Mouse (Mus musculus): ENCODE results near the gene Vav1. TPM values are rescaled to one million over a fixed set of nuclear protein-coding genes. Genes with fewer than 3 reads are reported as not detected.

Vav1 gene
- polyA plus RNA-seq, 1 experiment from 2014 or later: 20.6 TPM

GRCm38 (mm10) chr17:57344029-57344707, 65.3 kb downstream of the Vav1 start:
- ATAC-seq (replicated peaks; ENCODE audit: low FRiP score): no peak
- H3K4me1 ChIP-seq (replicated peaks; ENCODE audit: control insufficient read depth, insufficient read depth, low read length): no peaks in the 10 kb centered on the region
- no peak overlapping the region for H3K4me3 ChIP-seq (ENCODE audit: low read depth, low read length)
- DNase-seq (ENCODE audit: low spot score): no peak
- H3K27me3 ChIP-seq (replicated peaks; ENCODE audit: control insufficient read depth, insufficient read depth, low read length): no peaks in the 10 kb centered on the region
- 32% methylated on average over 2 of the region's 2 CpGs for WGBS
- H3K9ac ChIP-seq (ENCODE audit: low read depth, low read length): no peak overlapping the region
- no peaks in the 10 kb centered on the region; the same call in none of the 2 replicates for H3K9me3 ChIP-seq (ENCODE audit: control insufficient read depth, low read length)
- H3K27ac ChIP-seq (ENCODE audit: low read depth, low read length): no peak overlapping the region
- no peak overlapping the region for H3K4me2 ChIP-seq
- no peaks in the 10 kb centered on the region for H3K36me3 ChIP-seq (ENCODE audit: control insufficient read depth, insufficient read depth, low read length)

GRCm38 (mm10) chr17:57347017-57347416, 68.1 kb downstream of the Vav1 start:
- H3K4me1 ChIP-seq (replicated peaks; ENCODE audit: control insufficient read depth, insufficient read depth, low read length): no peaks in the 10 kb centered on the region
- no peak for ATAC-seq (replicated peaks; ENCODE audit: low FRiP score)
- no peak overlapping the region for H3K27ac ChIP-seq (ENCODE audit: low read depth, low read length)
- no peaks in the 10 kb centered on the region for H3K27me3 ChIP-seq (replicated peaks; ENCODE audit: control insufficient read depth, insufficient read depth, low read length)
- H3K9me3 ChIP-seq (ENCODE audit: control insufficient read depth, low read length): no peaks in the 10 kb centered on the region; the same call in none of the 2 replicates
- no peaks in the 10 kb centered on the region for H3K36me3 ChIP-seq (ENCODE audit: control insufficient read depth, insufficient read depth, low read length)
- no peak overlapping the region for H3K9ac ChIP-seq (ENCODE audit: low read depth, low read length)
- H3K4me3 ChIP-seq (ENCODE audit: low read depth, low read length): no peak overlapping the region
- no peak for DNase-seq (ENCODE audit: low spot score)
- no peak overlapping the region for H3K4me2 ChIP-seq
- WGBS: 37% methylated on average over 6 of the region's 6 CpGs

GRCm38 (mm10) chr17:57347781-57348180, 68.9 kb downstream of the Vav1 start:
- Histone ChIP-seq H3K4me3 (ENCODE audit: low read depth, low read length) (no peak overlapping the region), H3K4me2 (no peak overlapping the region), H3K4me1 (replicated peaks; ENCODE audit: control insufficient read depth, insufficient read depth, low read length) (no peaks in the 10 kb centered on the region), H3K36me3 (ENCODE audit: control insufficient read depth, insufficient read depth, low read length) (no peaks in the 10 kb centered on the region), H3K27ac (ENCODE audit: low read depth, low read length) (no peak overlapping the region), H3K27me3 (replicated peaks; ENCODE audit: control insufficient read depth, insufficient read depth, low read length) (no peaks in the 10 kb centered on the region), H3K9me3 (ENCODE audit: control insufficient read depth, low read length) (no peaks in the 10 kb centered on the region), H3K9ac (ENCODE audit: low read depth, low read length) (no peak overlapping the region)
- no peak for DNase-seq (ENCODE audit: low spot score)
- WGBS: 61% methylated on average over 2 of the region's 2 CpGs
- no peak for ATAC-seq (replicated peaks; ENCODE audit: low FRiP score)

- no peaks in the 10 kb centered on the region for H3K27me3 ChIP-seq (replicated peaks; ENCODE audit: control insufficient read depth, insufficient read depth, low read length)
- DNase-seq (ENCODE audit: low spot score) (no peak), ATAC-seq (replicated peaks; ENCODE audit: low FRiP score) (no peak)
- H3K36me3 ChIP-seq (ENCODE audit: control insufficient read depth, insufficient read depth, low read length): no peaks in the 10 kb centered on the region
- H3K4me3 ChIP-seq (ENCODE audit: low read depth, low read length): no peak overlapping the region
- WGBS: 72% methylated on average over 5 of the region's 5 CpGs
- no peaks in the 10 kb centered on the region for H3K4me1 ChIP-seq (replicated peaks; ENCODE audit: control insufficient read depth, insufficient read depth, low read length)
- H3K9me3 ChIP-seq (ENCODE audit: control insufficient read depth, low read length): no peaks in the 10 kb centered on the region
- H3K4me2 ChIP-seq: no peak overlapping the region
- no peak overlapping the region for H3K27ac ChIP-seq (ENCODE audit: low read depth, low read length)
- H3K9ac ChIP-seq (ENCODE audit: low read depth, low read length): no peak overlapping the region
Measured at GRCm38 (mm10) chr17:57349067-57349466, 70.2 kb downstream of the Vav1 start.

- H3K4me3 ChIP-seq (ENCODE audit: low read depth, low read length): no peak overlapping the region
- H3K4me2 ChIP-seq: no peak overlapping the region
- H3K27ac ChIP-seq (ENCODE audit: low read depth, low read length): no peak overlapping the region
- no peaks in the 10 kb centered on the region for H3K27me3 ChIP-seq (replicated peaks; ENCODE audit: control insufficient read depth, insufficient read depth, low read length)
- H3K4me1 ChIP-seq (replicated peaks; ENCODE audit: control insufficient read depth, insufficient read depth, low read length): no peaks in the 10 kb centered on the region
- H3K9ac ChIP-seq (ENCODE audit: low read depth, low read length): no peak overlapping the region
- H3K9me3 ChIP-seq (ENCODE audit: control insufficient read depth, low read length): no peaks in the 10 kb centered on the region
- WGBS: 75% methylated on average over 5 of the region's 5 CpGs
- H3K36me3 ChIP-seq (ENCODE audit: control insufficient read depth, insufficient read depth, low read length): no peaks in the 10 kb centered on the region
- no peak for DNase-seq (ENCODE audit: low spot score)
- no peak for ATAC-seq (replicated peaks; ENCODE audit: low FRiP score)
Measured at GRCm38 (mm10) chr17:57350212-57350611, 71.3 kb downstream of the Vav1 start.

DNA sequence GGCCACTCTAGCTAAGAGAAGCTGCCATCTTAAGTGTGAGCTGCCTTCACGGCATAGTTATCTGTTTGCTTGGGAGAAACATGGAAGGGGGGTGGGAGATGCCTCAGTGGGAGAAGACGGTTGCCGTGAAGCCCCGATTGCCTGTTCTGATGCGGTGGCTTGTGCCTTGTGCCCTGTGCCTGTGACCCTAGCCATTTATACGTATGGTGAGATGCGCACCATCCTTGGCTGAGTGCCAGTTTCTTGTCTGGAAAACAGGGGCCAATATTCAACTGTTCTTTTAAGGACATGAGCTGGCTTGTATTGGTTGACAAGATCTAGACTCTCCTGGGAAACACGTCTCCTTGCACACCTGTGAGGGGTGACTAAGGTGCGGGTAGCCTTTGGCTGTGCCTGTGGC, 72.2 kb downstream of the Vav1 start:
- Histone ChIP-seq H3K36me3 (ENCODE audit: control insufficient read depth, insufficient read depth, low read length) (no peaks in the 10 kb centered on the region), H3K27me3 (replicated peaks; ENCODE audit: control insufficient read depth, insufficient read depth, low read length) (no peaks in the 10 kb centered on the region), H3K4me1 (replicated peaks; ENCODE audit: control insufficient read depth, insufficient read depth, low read length) (no peaks in the 10 kb centered on the region), H3K9me3 (ENCODE audit: control insufficient read depth, low read length) (no peaks in the 10 kb centered on the region), H3K27ac (ENCODE audit: low read depth, low read length) (no peak overlapping the region), H3K4me3 (ENCODE audit: low read depth, low read length) (no peak overlapping the region), H3K9ac (ENCODE audit: low read depth, low read length) (no peak overlapping the region), H3K4me2 (no peak overlapping the region)
- WGBS: 92% methylated on average over 9 of the region's 9 CpGs
- ATAC-seq (replicated peaks; ENCODE audit: low FRiP score) (no peak), DNase-seq (ENCODE audit: low spot score) (no peak)

- Histone ChIP-seq H3K4me3 (ENCODE audit: low read depth, low read length) (no peak within 1 kb of the TSS), H3K4me1 (replicated peaks; ENCODE audit: control insufficient read depth, insufficient read depth, low read length) (no peaks in the 10 kb centered on the region), H3K36me3 (ENCODE audit: control insufficient read depth, insufficient read depth, low read length) (no peaks in the 10 kb centered on the region), H3K27me3 (replicated peaks; ENCODE audit: control insufficient read depth, insufficient read depth, low read length) (no peaks in the 10 kb centered on the region), H3K4me2 (no peak within 1 kb of the TSS), H3K27ac (ENCODE audit: low read depth, low read length) (no peak within 1 kb of the TSS), H3K9me3 (ENCODE audit: control insufficient read depth, low read length) (no peaks in the 10 kb centered on the region), H3K9ac (ENCODE audit: low read depth, low read length) (no peak within 1 kb of the TSS)
- WGBS: 23% methylated on average over 1 of the region's 1 CpGs
- DNase-seq (ENCODE audit: low spot score): no peak
- no peak for ATAC-seq (replicated peaks; ENCODE audit: low FRiP score)
Measured at GRCm38 (mm10) chr17:57358441-57358840, 79.5 kb downstream of the Vav1 start, which contains the start of gene Adgre1. TSS of gene Adgre1 (plus strand) at chr17:57358691.

GRCm38 (mm10) chr17:57359485-57360241, 80.8 kb downstream of the Vav1 start:
- no peak overlapping the region for H3K27ac ChIP-seq (ENCODE audit: low read depth, low read length)
- no peaks in the 10 kb centered on the region for H3K36me3 ChIP-seq (ENCODE audit: control insufficient read depth, insufficient read depth, low read length)
- no peaks in the 10 kb centered on the region for H3K27me3 ChIP-seq (replicated peaks; ENCODE audit: control insufficient read depth, insufficient read depth, low read length)
- 79% methylated on average over 11 of the region's 11 CpGs for WGBS
- ATAC-seq (replicated peaks; ENCODE audit: low FRiP score) (no peak), DNase-seq (ENCODE audit: low spot score) (no peak)
- no peaks in the 10 kb centered on the region for H3K4me1 ChIP-seq (replicated peaks; ENCODE audit: control insufficient read depth, insufficient read depth, low read length)
- H3K9me3 ChIP-seq (ENCODE audit: control insufficient read depth, low read length): no peaks in the 10 kb centered on the region
- no peak overlapping the region for H3K9ac ChIP-seq (ENCODE audit: low read depth, low read length)
- no peak overlapping the region for H3K4me3 ChIP-seq (ENCODE audit: low read depth, low read length)
- H3K4me2 ChIP-seq: no peak overlapping the region
